In genomic region chr5:102547786-102548185, GRCm38 (mm10) we compare ENCODE assay signal across 26 mouse cellular contexts.
DNase-seq lines count a peak whose midpoint lies in the region; ATAC-seq lines count a peak whose summit lies in the region.
"Had no signal": no experiment of that assay in that cellular context is flagged by ENCODE, and none has a peak within 500 bp of the region (broad histone marks: within the 10 kb centered on the region; RNA-seq: fewer than 3 reads in every experiment).

No protein-coding gene starts in this region.

- H3K4me2 ChIP-seq in embryonic facial prominence, embryonic 14.5 days (ENCODE audit: low read depth, low read length): no peak overlapping the region
- H3K4me2 ChIP-seq: embryonic facial prominence, embryonic 12.5 days; embryonic facial prominence, embryonic 15.5 days; forebrain, embryonic 12.5 days had no signal

- H3K4me3 ChIP-seq in embryonic facial prominence, embryonic 14.5 days (ENCODE audit: low read depth, low read length): no peak overlapping the region
- H3K4me3 ChIP-seq: embryonic facial prominence, embryonic 12.5 days; embryonic facial prominence, embryonic 15.5 days; forebrain, embryonic 10.5 days; forebrain, embryonic 12.5 days had no signal

- no peaks in the 10 kb centered on the region for H3K27me3 ChIP-seq in embryonic facial prominence, embryonic 14.5 days (replicated peaks; ENCODE audit: control insufficient read depth, insufficient read depth, low read length)
- H3K27me3 ChIP-seq: CH12.LX; embryonic facial prominence, embryonic 12.5 days; embryonic facial prominence, embryonic 15.5 days; forebrain, embryonic 12.5 days had no signal

- ATAC-seq in embryonic facial prominence, embryonic 14.5 days (ENCODE audit: low read depth): no peak
- ATAC-seq: CD4-positive, CD25-positive, alpha-beta regulatory T cell, adult 4 months; forebrain, embryonic 14.5 days; forebrain, embryonic 16.5 days; Patski had no signal

- no peaks in the 10 kb centered on the region for H3K9me3 ChIP-seq in embryonic facial prominence, embryonic 14.5 days (ENCODE audit: control insufficient read depth, low read length)
- H3K9me3 ChIP-seq: embryonic facial prominence, embryonic 12.5 days; embryonic facial prominence, embryonic 15.5 days; forebrain, embryonic 10.5 days; forebrain, embryonic 12.5 days had no signal

- no peak overlapping the region for H3K9ac ChIP-seq in embryonic facial prominence, embryonic 14.5 days (ENCODE audit: low read depth, low read length)
- H3K9ac ChIP-seq: embryonic facial prominence, embryonic 12.5 days; embryonic facial prominence, embryonic 15.5 days; forebrain, embryonic 12.5 days had no signal

- H3K36me3 ChIP-seq in embryonic facial prominence, embryonic 14.5 days (ENCODE audit: control insufficient read depth, insufficient read depth, low read length): no peaks in the 10 kb centered on the region
- H3K36me3 ChIP-seq: embryonic facial prominence, embryonic 12.5 days; embryonic facial prominence, embryonic 15.5 days; forebrain, embryonic 10.5 days; forebrain, embryonic 12.5 days; G1E had no signal

- no peak overlapping the region for H3K27ac ChIP-seq in embryonic facial prominence, embryonic 14.5 days (replicated peaks; ENCODE audit: low read depth, low read length)
- H3K27ac ChIP-seq: embryonic facial prominence, embryonic 12.5 days; embryonic facial prominence, embryonic 15.5 days; forebrain, embryonic 10.5 days; forebrain, embryonic 12.5 days had no signal

- peaks cover 13% of the 10 kb centered on the region; the same call in 1 of the 2 replicates for H3K4me1 ChIP-seq in embryonic facial prominence, embryonic 14.5 days (ENCODE audit: control insufficient read depth, insufficient read depth, low read length)
- H3K4me1 ChIP-seq: forebrain, embryonic 10.5 days; forebrain, embryonic 12.5 days had no signal

- DNase-seq in 3T3-L1 (ENCODE audit: low read depth, low spot score): peak; percentile 86
- DNase-seq in NIH3T3 (ENCODE audit: low read depth): peak; percentile 80
- peak; percentile 58 for DNase-seq in embryonic facial prominence, embryonic 14.5 days (ENCODE audit: low spot score)
- DNase-seq in fibroblast of lung, adult 2 months (ENCODE audit: low read depth): peak; percentile 19
- DNase-seq in Muller cell, postnatal 12 days (ENCODE audit: inconsistent ontology term): no peak
- no peak for DNase-seq in ovary, postnatal 10 days (ENCODE audit: low spot score)
- DNase-seq in neural tube, embryonic 10.5 days (ENCODE audit: extremely low spot score, low spot score): no peak
- DNase-seq: adrenal gland, adult 2 months; adrenal gland, postnatal 14 days; adrenal gland, postnatal 36 days; B cell, adult 2 months; cerebellum, adult 11-12 months; cerebellum, adult 2 months; cerebellum, adult 9-10 months; cerebellum, postnatal 10 days; cerebellum, postnatal 25 days had no signal

Comparison
In these comparisons a context has a peak if more than half of its experiments do, and no peak if none do; other contexts are left out.
1. DNase-seq: peak in 3T3-L1 (single experiment), NIH3T3 (single experiment), embryonic facial prominence, embryonic 14.5 days (single experiment) and fibroblast of lung, adult 2 months (single experiment); none in Muller cell, postnatal 12 days (single experiment), ovary, postnatal 10 days (single experiment) and neural tube, embryonic 10.5 days (single experiment).